Mouse (Mus musculus) CH12.LX (cell line): ENCODE data around the gene Spaar. TPM values are rescaled to one million over a fixed set of nuclear protein-coding genes. Genes with fewer than 3 reads are reported as not detected.

Source experiments
- DNase-seq: peaks from one replicate; pipeline ENCODE4 v3.0.0-alpha.2; 2013; ENCODE audit errors: extremely low read depth
- H3K27ac ChIP-seq: 2 replicates; pipeline ENCODE4 v1.5.1; 2012; ENCODE audit warnings: low read depth, mild to moderate bottlenecking, control low read depth, moderate library complexity; ENCODE audit not compliant: insufficient read depth
- H3K27me3 ChIP-seq: replicated peaks from 2 replicates; pipeline ENCODE3; 2012; ENCODE audit warnings: inconsistent platforms
- H3K36me3 ChIP-seq, 2 experiments: replicated peaks in 1 of 2; 2 replicates each; pipeline versions ENCODE3 to v1.6.1; 2012; ENCODE audit warnings: inconsistent platforms in 1 of 2, low read length in 1 of 2, mild to moderate bottlenecking in 1 of 2, mixed read lengths in 1 of 2, moderate library complexity in 1 of 2; ENCODE audit not compliant: control insufficient read depth in 1 of 2, insufficient read depth in 1 of 2
- H3K4me1 ChIP-seq, 2 experiments: 2 replicates each; pipeline ENCODE4 v1.6.1; 2012; ENCODE audit warnings: inconsistent platforms in 1 of 2, moderate library complexity in 1 of 2; ENCODE audit not compliant: insufficient read depth in 2 of 2, control insufficient read depth in 1 of 2
- H3K4me2 ChIP-seq: 2 replicates; pipeline ENCODE4 v1.6.1; 2012; ENCODE audit warnings: low read depth, mild to moderate bottlenecking, control low read depth; ENCODE audit not compliant: poor library complexity, insufficient read depth, severe bottlenecking
- H3K4me3 ChIP-seq, 3 experiments: fragments of 150-350 bp in 1 of 3; sonication (generic) in 1 of 3; replicated peaks in 1 of 3; 2 replicates each; pipeline versions ENCODE3 to v1.5.1; 2011 to 2012; ENCODE audit warnings: low read depth in 2 of 3, low read length in 2 of 3, mild to moderate bottlenecking in 2 of 3, moderate library complexity in 2 of 3, control low read depth in 1 of 3, improper control_type of control experiment in 1 of 3, inconsistent platforms in 1 of 3, mixed read lengths in 1 of 3; ENCODE audit not compliant: poor library complexity in 1 of 3
- H3K79me2 ChIP-seq: replicated peaks from 2 replicates; pipeline ENCODE4 v1.6.1; 2012; ENCODE audit warnings: mild to moderate bottlenecking, moderate library complexity; ENCODE audit not compliant: control insufficient read depth, poor library complexity, insufficient read depth, severe bottlenecking; ENCODE audit errors: extremely low read depth
- H3K9ac ChIP-seq: 2 replicates; pipeline ENCODE4 v1.6.1; 2012; ENCODE audit warnings: low read depth, mild to moderate bottlenecking, control low read depth, moderate library complexity; ENCODE audit not compliant: insufficient read depth
- H3K9me3 ChIP-seq: replicated peaks from 2 replicates; pipeline ENCODE3; 2012; ENCODE audit warnings: low read length, inconsistent platforms, mixed read lengths
- BHLHE40 ChIP-seq: IDR thresholded peaks from 2 replicates; pipeline ENCODE4 v1.6.1; 2011; ENCODE audit warnings: mild to moderate bottlenecking, low read depth, low read length, improper control_type of control experiment
- CHD1 ChIP-seq: IDR thresholded peaks from 2 replicates; pipeline ENCODE4 v1.6.1; 2012; ENCODE audit warnings: low read depth, low read length, improper control_type of control experiment, inconsistent platforms
- CTCF ChIP-seq, 2 experiments: IDR thresholded peaks in 1 of 2; conservative IDR thresholded peaks in 1 of 2; 2 replicates each; pipeline ENCODE4 v1.5.1; 2011 to 2012; ENCODE audit warnings: low read depth in 2 of 2, low read length in 2 of 2, improper control_type of control experiment in 1 of 2, inconsistent platforms in 1 of 2, mild to moderate bottlenecking in 1 of 2, moderate library complexity in 1 of 2
- EP300 ChIP-seq: IDR thresholded peaks from 2 replicates; pipeline ENCODE4 v1.6.1; 2011; ENCODE audit warnings: low read length, improper control_type of control experiment
- JUN ChIP-seq: IDR thresholded peaks from 2 replicates; pipeline ENCODE4 v1.6.1; 2011; ENCODE audit warnings: low read depth, mild to moderate bottlenecking, low read length, improper control_type of control experiment, moderate library complexity; ENCODE audit not compliant: insufficient read depth
- MAFK ChIP-seq: IDR thresholded peaks from 2 replicates; pipeline ENCODE4 v1.6.1; 2011; ENCODE audit warnings: low read length, improper control_type of control experiment; ENCODE audit not compliant: insufficient replicate concordance
- MXI1 ChIP-seq: IDR thresholded peaks from 2 replicates; pipeline ENCODE4 v1.6.1; 2011; ENCODE audit warnings: mild to moderate bottlenecking, low read depth, low read length, improper control_type of control experiment
- MYC ChIP-seq: IDR thresholded peaks from 2 replicates; pipeline ENCODE4 v1.6.1; 2011; ENCODE audit warnings: low read depth, mild to moderate bottlenecking, improper control_type of control experiment, low read length
- PAX5 ChIP-seq: IDR thresholded peaks from 2 replicates; pipeline ENCODE4 v1.6.1; 2012; ENCODE audit warnings: low read length, inconsistent platforms, mixed read lengths
- SMC3 ChIP-seq: IDR thresholded peaks from 2 replicates; pipeline ENCODE4 v1.6.1; 2011; ENCODE audit warnings: low read depth, low read length, improper control_type of control experiment
- TBP ChIP-seq: conservative IDR thresholded peaks from 2 replicates; pipeline ENCODE4 v1.6.1; 2011; ENCODE audit warnings: low read depth, low read length, improper control_type of control experiment
- ZNF384 ChIP-seq: IDR thresholded peaks from 2 replicates; pipeline ENCODE4 v1.6.1; 2012; ENCODE audit warnings: low read depth, low read length, improper control_type of control experiment, inconsistent platforms
- dilution Hi-C: fragments of 300-500 bp; cut with MboI; formaldehyde crosslinking; loops from 2 replicates; pipeline ENCODE4 v1.14.3; 2020; ENCODE audit warnings: low sequenced_read_pairs; ENCODE audit not compliant: extremely low pct_unique_long_range_greater_than_20kb, extremely low pct_ligation_motif_present
- in situ Hi-C: fragments of 300-500 bp; cut with MboI; formaldehyde crosslinking; loops from 3 replicates; pipeline ENCODE4 v1.14.3; 2019; ENCODE audit warnings: low sequenced_read_pairs, low pct_ligation_motif_present, low pct_unique_long_range_greater_than_20kb, mixed read lengths
- polyA plus RNA-seq: library from polyadenylated mRNA; unstranded; fragments of >175 nt; gene quantifications from 2 replicates; pipeline ENCODE4 v1.2.1, GENCODE M21; 2012; ENCODE audit warnings: low read depth; ENCODE audit not compliant: insufficient read length
- total RNA-seq, 2 experiments: library from RNA; depleted of rRNA; stranded (reverse); fragments of 300-350 nt in 1 of 2; fragments of >200 nt in 1 of 2; gene quantifications; 2 replicates each; pipeline ENCODE4 v1.2.3; 2012 to 2014

The Spaar gene
- total and polyA plus RNA-seq, 3 experiments = not detected

- H3K36me3 ChIP-seq = no peaks in the 10 kb centered on the region
- peaks cover 84% of the 10 kb centered on the region for H3K27me3 ChIP-seq
- TF ChIP-seq CTCF (conservative IDR thresholded peaks at IDR 0.05 in 1 of 2, IDR thresholded peaks at IDR 0.05 in 1 of 2; ENCODE audit: low read depth in 2 of 2, low read length in 2 of 2) = no peak
- no peak for TF ChIP-seq BHLHE40
- TF ChIP-seq MXI1 = no peak
- no peak for TF ChIP-seq PAX5
- TF ChIP-seq TBP = no peak
- no peak for TF ChIP-seq MYC
- no peak for TF ChIP-seq MAFK
- TF ChIP-seq ZNF384 = no peak
- no peak for TF ChIP-seq SMC3
- no peak for DNase-seq
- no peak overlapping the region for H3K4me3 ChIP-seq
- in situ Hi-C loops = loop anchor here (25.0 kb wide), 1 partner anchor 261 kb away; the partner anchor contains the start of gene Ccin
- H3K9me3 ChIP-seq = no peaks in the 10 kb centered on the region
- no peak overlapping the region for H3K27ac ChIP-seq
- no peaks in the 10 kb centered on the region for H3K4me1 ChIP-seq
- H3K4me2 ChIP-seq = no peak overlapping the region
- H3K79me2 ChIP-seq = no peaks in the 10 kb centered on the region
- dilution Hi-C loops = no loop called here
- H3K9ac ChIP-seq = no peak overlapping the region
These were observed 3.4 kb upstream of the Spaar start for GRCm38 (mm10) chr4:43726228-43726993.

- in situ Hi-C loops (loop anchor here (25.0 kb wide), 1 partner anchor 260 kb away; the partner anchor contains the start of gene Ccin), dilution Hi-C loops (no loop called here)
- H3K4me1 ChIP-seq = no peaks in the 10 kb centered on the region
- no peaks in the 10 kb centered on the region for H3K79me2 ChIP-seq
- no peaks in the 10 kb centered on the region for H3K36me3 ChIP-seq
- TF ChIP-seq JUN = no peak
- no peak for TF ChIP-seq CHD1
- no peak for TF ChIP-seq EP300
- TF ChIP-seq PAX5 = no peak
- TF ChIP-seq, all 38 proteins: peak for 0
- Histone ChIP-seq H3K4me2 (no peak within 1 kb of the TSS), H3K9me3 (no peaks in the 10 kb centered on the region), H3K27me3 (peaks cover 84% of the 10 kb centered on the region), H3K9ac (no peak within 1 kb of the TSS), H3K4me3 (no peak within 1 kb of the TSS), H3K27ac (no peak within 1 kb of the TSS)
- no peak for DNase-seq
These were observed 2.8 kb upstream of the Spaar start, which contains the start of gene Hrct1 for GRCm38 (mm10) chr4:43726995-43727394. Gene Hrct1, plus strand, starts transcription at chr4:43727188.
